Mouse (Mus musculus): ENCODE data around the gene Hdac5. TPM values are rescaled to one million over a fixed set of nuclear protein-coding genes. Genes with fewer than 3 reads are reported as not detected.
A peak's percentile ranks its signal among the peaks of the same experiment; 100 is the strongest.

Hdac5 gene
- polyA plus RNA-seq, 1 experiment from 2014 or later: 84.4 TPM

DNA sequence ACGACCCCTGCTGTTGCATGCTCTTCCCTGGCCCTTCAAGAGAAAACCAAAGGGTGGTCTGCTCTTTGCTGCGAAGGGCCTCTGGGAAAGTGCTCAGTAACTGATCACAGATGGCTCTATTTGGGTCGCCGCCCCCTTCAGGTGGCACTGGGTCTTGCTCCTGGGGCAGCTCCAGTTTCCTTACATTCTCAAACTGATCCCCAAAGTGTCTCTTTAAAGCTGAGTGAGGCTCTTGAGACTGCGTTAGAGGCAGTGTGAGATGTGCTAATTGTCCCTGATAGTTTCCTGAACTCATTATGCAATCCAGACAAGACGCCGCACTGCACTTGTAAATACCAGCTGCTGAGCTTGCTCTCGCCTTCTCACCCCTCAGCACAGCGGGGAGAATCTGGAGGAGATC, 27.5 kb upstream of the Hdac5 start:
- Histone ChIP-seq H3K27me3 (no peaks in the 10 kb centered on the region), H3K9me3 (no peaks in the 10 kb centered on the region), H3K36me3 (peaks cover 63% of the 10 kb centered on the region), H3K9ac (peak overlapping the region; percentile 58; the same call in 1 of the 2 replicates), H3K4me1 (peaks cover 19% of the 10 kb centered on the region), H3K4me3 (no peak overlapping the region), H3K4me2 (peak overlapping the region; percentile 28), H3K27ac (peak overlapping the region; percentile 63; the same call in 1 of the 2 replicates)
- WGBS: 31% methylated on average over 9 of the region's 9 CpGs
- no peak for ATAC-seq (ENCODE audit: insufficient number of reproducible peaks, insufficient read depth, low FRiP score, low TSS enrichment, low read depth)

GRCm38 (mm10) chr11:102249351-102250090, 19.6 kb upstream of the Hdac5 start:
- WGBS: 10% methylated on average over 9 of the region's 9 CpGs
- H3K4me1 ChIP-seq: peaks cover 32% of the 10 kb centered on the region
- no peaks in the 10 kb centered on the region for H3K9me3 ChIP-seq
- H3K4me3 ChIP-seq: peak overlapping the region; percentile 70
- peaks cover 11% of the 10 kb centered on the region for H3K36me3 ChIP-seq
- H3K9ac ChIP-seq: peak overlapping the region; percentile 73
- ATAC-seq (ENCODE audit: insufficient number of reproducible peaks, insufficient read depth, low FRiP score, low TSS enrichment, low read depth): no peak
- H3K27me3 ChIP-seq: no peaks in the 10 kb centered on the region
- peak overlapping the region; percentile 82 for H3K4me2 ChIP-seq
- H3K27ac ChIP-seq: 0 out of 2 replicates have a peak overlapping the region, but pooled peaks have one; percentile 48

DNA sequence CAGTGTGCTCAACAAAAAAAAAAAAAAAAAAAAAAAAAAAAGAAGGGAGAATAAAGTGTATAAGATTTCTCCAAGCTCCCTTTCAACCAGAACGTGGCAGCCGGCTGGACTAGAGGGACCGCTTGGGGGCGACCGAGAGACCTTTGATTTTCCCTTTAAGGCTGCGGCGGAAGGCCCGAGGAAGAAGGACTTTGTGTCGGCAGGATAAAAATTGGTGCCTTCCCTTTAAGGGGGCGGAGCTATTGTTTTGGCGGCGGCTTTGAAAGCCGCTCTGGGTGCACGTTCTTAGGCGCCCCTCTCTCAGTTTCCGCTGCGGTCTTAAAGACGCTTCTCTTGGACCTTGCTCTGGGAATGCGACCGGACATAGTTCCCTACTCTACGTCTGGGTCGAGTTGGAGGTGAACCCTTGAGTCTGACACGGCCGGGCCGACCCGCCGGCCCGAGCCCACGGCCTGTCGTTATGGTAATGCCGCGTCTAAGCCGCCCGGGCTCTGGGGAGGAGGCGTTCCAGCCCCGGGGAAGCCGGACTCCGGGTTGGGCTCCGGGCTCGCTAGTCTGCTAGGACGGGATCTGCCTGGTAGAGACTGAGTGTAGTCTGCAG, 18.8 kb upstream of the Hdac5 start, which contains the start of gene BC030867:
BC030867 (plus strand) TSS at position 253 of the 601 bp plus-strand sequence.
- Histone ChIP-seq H3K27me3 (no peaks in the 10 kb centered on the region), H3K4me3 (peak within 1 kb of the TSS; percentile 70), H3K9ac (peak within 1 kb of the TSS; percentile 73), H3K36me3 (peaks cover 4% of the 10 kb centered on the region), H3K27ac (0 out of 2 replicates have a peak within 1 kb of the TSS, but pooled peaks have one; percentile 48), H3K9me3 (no peaks in the 10 kb centered on the region), H3K4me1 (peaks cover 34% of the 10 kb centered on the region), H3K4me2 (peak within 1 kb of the TSS; percentile 82)
- 0 out of 2 replicates have a peak, but pooled peaks have one; percentile 11 for ATAC-seq (ENCODE audit: insufficient number of reproducible peaks, insufficient read depth, low FRiP score, low TSS enrichment, low read depth)
- WGBS: under 1% methylated on average over 41 of the region's 41 CpGs

- H3K27ac ChIP-seq: peak overlapping the region; percentile 94
- H3K27me3 ChIP-seq: no peaks in the 10 kb centered on the region
- no peaks in the 10 kb centered on the region for H3K36me3 ChIP-seq
- 88% methylated on average over 4 of the region's 4 CpGs for WGBS
- H3K4me1 ChIP-seq: peaks cover 34% of the 10 kb centered on the region
- no peak overlapping the region for H3K9ac ChIP-seq
- no peaks in the 10 kb centered on the region for H3K9me3 ChIP-seq
- no peak for ATAC-seq (ENCODE audit: insufficient number of reproducible peaks, insufficient read depth, low FRiP score, low TSS enrichment, low read depth)
- no peak overlapping the region for H3K4me3 ChIP-seq
- H3K4me2 ChIP-seq: no peak overlapping the region
Measured at GRCm38 (mm10) chr11:102246871-102247270, 16.9 kb upstream of the Hdac5 start.

DNA sequence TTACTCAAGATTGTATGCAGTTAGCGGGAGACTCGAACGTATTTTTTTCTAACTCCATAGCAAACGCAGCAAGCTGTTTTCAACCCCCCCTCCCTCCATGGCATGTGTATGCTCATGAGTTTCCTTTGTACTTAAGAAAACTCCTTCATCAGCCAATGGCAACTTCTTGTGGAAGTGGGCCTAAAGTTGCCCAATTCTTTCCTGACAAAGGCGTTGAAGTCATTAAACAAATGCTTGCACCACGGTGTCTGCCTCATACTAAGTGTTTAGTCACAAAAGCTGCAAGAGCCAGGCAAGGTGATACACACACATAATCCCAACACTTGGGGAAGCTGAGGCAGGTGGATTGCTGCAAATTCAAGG, 16.3 kb upstream of the Hdac5 start:
- WGBS: 46% methylated on average over 6 of the region's 6 CpGs
- no peak for ATAC-seq (ENCODE audit: insufficient number of reproducible peaks, insufficient read depth, low FRiP score, low TSS enrichment, low read depth)
- peak overlapping the region; percentile 94 for H3K27ac ChIP-seq

GRCm38 (mm10) chr11:102245581-102246272, 15.8 kb upstream of the Hdac5 start:
- no peaks in the 10 kb centered on the region for H3K9me3 ChIP-seq
- H3K4me2 ChIP-seq: peak overlapping the region; percentile 77
- no peaks in the 10 kb centered on the region for H3K36me3 ChIP-seq
- ATAC-seq (ENCODE audit: insufficient number of reproducible peaks, insufficient read depth, low FRiP score, low TSS enrichment, low read depth): peak; percentile 63
- H3K4me1 ChIP-seq: peaks cover 34% of the 10 kb centered on the region
- peak overlapping the region; percentile 94 for H3K27ac ChIP-seq
- peak overlapping the region; percentile 71 for H3K9ac ChIP-seq
- 20% methylated on average over 14 of the region's 14 CpGs for WGBS
- H3K4me3 ChIP-seq: peak overlapping the region; percentile 41
- no peaks in the 10 kb centered on the region for H3K27me3 ChIP-seq

More for the DNA sequence above, 16.3 kb upstream of the Hdac5 start:
- peaks cover 34% of the 10 kb centered on the region for H3K4me1 ChIP-seq
- H3K36me3 ChIP-seq: no peaks in the 10 kb centered on the region
- no peak overlapping the region for H3K4me3 ChIP-seq
- H3K27me3 ChIP-seq: no peaks in the 10 kb centered on the region
- peak overlapping the region; percentile 77 for H3K4me2 ChIP-seq
- H3K9me3 ChIP-seq: no peaks in the 10 kb centered on the region
- H3K9ac ChIP-seq: 0 out of 2 replicates have a peak overlapping the region, but pooled peaks have one; percentile 21

GRCm38 (mm10) chr11:102244926-102245449, 15.0 kb upstream of the Hdac5 start:
- no peaks in the 10 kb centered on the region for H3K27me3 ChIP-seq
- H3K4me1 ChIP-seq: peaks cover 34% of the 10 kb centered on the region
- under 1% methylated on average over 32 of the region's 32 CpGs for whole genome bisulfite sequencing
- H3K9me3 ChIP-seq: no peaks in the 10 kb centered on the region
- peak; percentile 76 for ATAC-seq (ENCODE audit: insufficient number of reproducible peaks, insufficient read depth, low FRiP score, low TSS enrichment, low read depth)
- H3K4me3 ChIP-seq: peak overlapping the region; percentile 41
- H3K27ac ChIP-seq: peak overlapping the region; percentile 94
- H3K4me2 ChIP-seq: peak overlapping the region; percentile 77
- no peaks in the 10 kb centered on the region for H3K36me3 ChIP-seq
- peak overlapping the region; percentile 71 for H3K9ac ChIP-seq

DNA sequence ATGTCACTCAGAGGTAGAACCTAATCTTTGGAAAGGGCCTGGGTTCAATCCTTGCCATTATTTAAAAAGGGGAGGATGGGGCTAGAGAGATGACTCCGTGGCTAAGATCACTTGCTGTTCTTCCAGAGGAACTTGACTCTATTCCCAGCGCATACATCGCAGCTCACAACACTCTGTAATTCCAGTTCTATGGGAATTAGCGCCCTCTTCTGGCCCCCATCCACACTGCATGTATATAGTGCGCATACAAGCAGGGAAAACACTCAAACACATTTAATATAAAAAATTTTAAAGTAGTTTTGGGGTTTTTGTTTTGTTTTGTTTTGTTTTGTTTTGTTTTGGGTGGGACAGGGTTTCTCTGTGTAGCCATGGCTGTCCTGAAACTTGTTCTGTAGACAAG, 11.9 kb upstream of the Hdac5 start:
- ATAC-seq (ENCODE audit: insufficient number of reproducible peaks, insufficient read depth, low FRiP score, low TSS enrichment, low read depth): no peak
- H3K27me3 ChIP-seq: no peaks in the 10 kb centered on the region
- no peak overlapping the region for H3K4me3 ChIP-seq
- WGBS: 52% methylated on average over 5 of the region's 5 CpGs
- H3K36me3 ChIP-seq: no peaks in the 10 kb centered on the region
- no peaks in the 10 kb centered on the region for H3K9me3 ChIP-seq
- no peak overlapping the region for H3K4me2 ChIP-seq
- no peak overlapping the region for H3K9ac ChIP-seq
- H3K27ac ChIP-seq: no peak overlapping the region
- H3K4me1 ChIP-seq: peaks cover 23% of the 10 kb centered on the region

DNA sequence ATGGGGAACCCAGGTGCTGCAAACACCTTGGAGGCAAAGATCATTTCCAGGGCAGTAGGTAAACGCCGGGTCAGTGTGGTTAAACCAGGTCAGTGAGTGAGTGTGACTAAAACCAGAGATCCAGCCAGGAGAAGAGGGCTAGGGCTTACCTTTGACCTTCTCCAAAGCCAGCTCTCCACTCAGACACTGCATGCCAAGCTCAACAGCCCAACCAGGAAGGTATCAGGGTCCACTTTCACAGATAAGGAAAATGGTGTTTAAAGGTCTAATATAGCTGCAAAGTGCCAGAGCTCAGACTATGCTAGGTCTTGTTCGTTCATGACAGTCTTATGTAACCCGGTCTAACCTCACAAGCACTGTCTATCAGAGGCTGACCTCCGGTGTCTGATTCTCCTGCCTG, 11.3 kb upstream of the Hdac5 start:
- 82% methylated on average over 5 of the region's 5 CpGs for WGBS
- H3K4me1 ChIP-seq: peaks cover 20% of the 10 kb centered on the region
- H3K36me3 ChIP-seq: no peaks in the 10 kb centered on the region
- no peaks in the 10 kb centered on the region for H3K27me3 ChIP-seq
- H3K4me2 ChIP-seq: no peak overlapping the region
- H3K4me3 ChIP-seq: no peak overlapping the region
- no peaks in the 10 kb centered on the region for H3K9me3 ChIP-seq
- H3K27ac ChIP-seq: no peak overlapping the region
- no peak overlapping the region for H3K9ac ChIP-seq
- no peak for ATAC-seq (ENCODE audit: insufficient number of reproducible peaks, insufficient read depth, low FRiP score, low TSS enrichment, low read depth)

DNA sequence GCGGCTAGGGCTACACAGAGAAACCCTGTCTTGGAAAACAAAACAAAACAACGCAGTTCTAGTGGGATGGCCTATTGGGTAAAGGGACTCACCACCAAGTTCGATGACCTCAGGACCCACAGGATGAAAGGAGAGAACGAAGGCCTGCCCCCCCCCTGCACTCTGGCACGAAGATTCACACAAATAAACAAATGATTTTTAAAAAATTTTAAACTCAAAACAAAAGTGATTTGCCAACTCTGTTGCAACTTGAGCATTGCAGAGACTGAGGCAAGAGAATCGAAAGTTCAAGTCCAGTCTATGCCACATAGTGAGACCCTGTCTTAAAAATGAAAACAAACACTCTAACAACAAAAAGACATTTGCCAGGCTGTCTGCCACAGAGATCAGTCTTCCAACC, 10.7 kb upstream of the Hdac5 start:
- Histone ChIP-seq H3K4me3 (no peak overlapping the region), H3K4me2 (no peak overlapping the region), H3K36me3 (no peaks in the 10 kb centered on the region), H3K9me3 (no peaks in the 10 kb centered on the region), H3K4me1 (peaks cover 13% of the 10 kb centered on the region), H3K27me3 (no peaks in the 10 kb centered on the region), H3K9ac (no peak overlapping the region), H3K27ac (no peak overlapping the region)
- WGBS: 84% methylated on average over 6 of the region's 6 CpGs
- no peak for ATAC-seq (ENCODE audit: insufficient number of reproducible peaks, insufficient read depth, low FRiP score, low TSS enrichment, low read depth)

- no peaks in the 10 kb centered on the region for H3K4me1 ChIP-seq
- no peak for ATAC-seq (ENCODE audit: insufficient number of reproducible peaks, insufficient read depth, low FRiP score, low TSS enrichment, low read depth)
- no peak overlapping the region for H3K4me2 ChIP-seq
- H3K27ac ChIP-seq: no peak overlapping the region
- H3K9me3 ChIP-seq: no peaks in the 10 kb centered on the region
- H3K9ac ChIP-seq: no peak overlapping the region
- H3K4me3 ChIP-seq: no peak overlapping the region
- 59% methylated on average over 2 of the region's 2 CpGs for WGBS
- H3K27me3 ChIP-seq: no peaks in the 10 kb centered on the region
- H3K36me3 ChIP-seq: no peaks in the 10 kb centered on the region
Measured at GRCm38 (mm10) chr11:102236022-102236421, 6.1 kb upstream of the Hdac5 start.
